ENCODE assay signal across 8 mouse cellular contexts in the genomic region with DNA sequence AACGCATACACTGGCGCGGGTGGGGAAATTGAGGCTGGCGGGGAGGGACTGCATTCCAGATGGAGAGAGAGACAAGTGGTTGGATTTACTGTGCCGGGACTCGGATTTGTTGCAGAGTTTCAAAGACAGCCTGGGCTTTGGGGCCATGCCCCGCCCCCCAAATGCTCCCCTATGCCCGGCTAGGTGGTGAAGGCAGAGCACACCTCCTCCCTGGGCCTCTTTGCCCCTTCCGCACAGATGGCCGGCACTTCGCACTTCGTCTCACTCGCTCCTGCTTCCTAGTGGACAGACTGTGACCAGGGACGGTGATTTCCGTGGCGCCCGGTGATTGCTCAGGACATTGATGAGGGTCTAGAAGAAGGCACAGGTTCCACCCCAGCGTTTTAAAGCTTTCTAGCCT. TPM values are rescaled to one million over a fixed set of nuclear protein-coding genes. Genes with fewer than 3 reads are reported as not detected.
DNase-seq lines count a peak whose midpoint lies in the region; ATAC-seq and TF ChIP-seq lines count a peak whose summit lies in the region.

No protein-coding gene starts in this region.

- TF ChIP-seq CTCF in MEL (IDR thresholded peaks at IDR 0.05 in 2 of 3, conservative IDR thresholded peaks at IDR 0.05 in 1 of 3; ENCODE audit: control insufficient read depth in 1 of 3, insufficient read depth in 1 of 3, low read depth in 2 of 3, low read length in 3 of 3, poor library complexity in 1 of 3, severe bottlenecking in 1 of 3) = no peak
- peak; percentile 54 for TF ChIP-seq CTCF in midbrain, postnatal 0 days (IDR thresholded peaks at IDR 0.05)

- no peaks in the 10 kb centered on the region for H3K36me3 ChIP-seq in heart, embryonic 11.5 days (ENCODE audit: control insufficient read depth, insufficient read depth, low read length)
- H3K36me3 ChIP-seq in MEL (ENCODE audit: control insufficient read depth in 1 of 2, insufficient read depth in 2 of 2, low read length in 2 of 2) = no peaks in the 10 kb centered on the region; a peak in 1 of 4 replicates
- H3K36me3 ChIP-seq in heart, embryonic 15.5 days = no peaks in the 10 kb centered on the region
- no peaks in the 10 kb centered on the region for H3K36me3 ChIP-seq in liver, embryonic 11.5 days (ENCODE audit: control insufficient read depth, insufficient read depth, low read length)
- no peaks in the 10 kb centered on the region for H3K36me3 ChIP-seq in midbrain, postnatal 0 days (ENCODE audit: insufficient read depth, low read length)

- peaks cover 32% of the 10 kb centered on the region for H3K4me1 ChIP-seq in heart, embryonic 11.5 days (ENCODE audit: control insufficient read depth, insufficient read depth, low read length)
- peaks cover 0 to 5% of the 10 kb centered on the region in 2 experiments; a peak in 1 of 4 replicates for H3K4me1 ChIP-seq in MEL (ENCODE audit: control insufficient read depth in 1 of 2, insufficient read depth in 2 of 2, low read length in 2 of 2)
- H3K4me1 ChIP-seq in heart, embryonic 15.5 days (replicated peaks) = peaks cover 55% of the 10 kb centered on the region
- peaks cover 25% of the 10 kb centered on the region for H3K4me1 ChIP-seq in liver, embryonic 11.5 days (replicated peaks; ENCODE audit: control insufficient read depth, insufficient read depth, low read length)
- H3K4me1 ChIP-seq in midbrain, postnatal 0 days (ENCODE audit: insufficient read depth, low read length) = peaks cover 10% of the 10 kb centered on the region

- H3K4me3 ChIP-seq in heart, embryonic 11.5 days (ENCODE audit: low read depth, low read length) = peak overlapping the region; percentile 48
- H3K4me3 ChIP-seq in MEL (ENCODE audit: control insufficient read depth in 1 of 2, insufficient read depth in 1 of 2, low read depth in 2 of 2, low read length in 2 of 2) = peak overlapping the region; percentile 37 to 43; a peak in 3 of 4 replicates
- peak overlapping the region; percentile 54 for H3K4me3 ChIP-seq in heart, embryonic 15.5 days
- H3K4me3 ChIP-seq in liver, embryonic 11.5 days (ENCODE audit: low read depth, low read length) = peak overlapping the region; percentile 53
- peak overlapping the region; percentile 46 for H3K4me3 ChIP-seq in midbrain, postnatal 0 days (ENCODE audit: low read depth, low read length)

- peak overlapping the region; percentile 73 for H3K27ac ChIP-seq in heart, embryonic 11.5 days (ENCODE audit: low read depth, low read length)
- no peak overlapping the region for H3K27ac ChIP-seq in MEL (ENCODE audit: control insufficient read depth, low read depth, low read length)
- peak overlapping the region; percentile 87 for H3K27ac ChIP-seq in heart, embryonic 15.5 days
- peak overlapping the region; percentile 34; the same call in 1 of the 2 replicates for H3K27ac ChIP-seq in liver, embryonic 11.5 days (ENCODE audit: low read depth, low read length)
- H3K27ac ChIP-seq in midbrain, postnatal 0 days (ENCODE audit: low read depth, low read length) = peak overlapping the region; percentile 72

- no peak for DNase-seq in heart, postnatal 25 days (ENCODE audit: low spot score)
- no peak for DNase-seq in MEL (ENCODE audit: low read depth, low spot score)
- no peak for DNase-seq in liver, embryonic 11.5 days (ENCODE audit: low spot score)
- DNase-seq in midbrain, postnatal 0 days (ENCODE audit: low spot score) = peak; percentile 61
- DNase-seq in ovary, postnatal 10 days (ENCODE audit: low spot score) = no peak
- DNase-seq in frontal cortex, postnatal 25 days (ENCODE audit: low spot score in 2 of 2) = no peak

- TF ChIP-seq RAD21 in MEL (IDR thresholded peaks at IDR 0.05; ENCODE audit: low read depth, low read length) = no peak

- TF ChIP-seq POLR2A in MEL (IDR thresholded peaks at IDR 0.05; ENCODE audit: control insufficient read depth in 1 of 2, insufficient read depth in 1 of 2, low read depth in 1 of 2, low read length in 2 of 2, poor library complexity in 1 of 2) = no peak

- H3K9ac ChIP-seq in heart, embryonic 11.5 days (ENCODE audit: low read depth, low read length) = peak overlapping the region; percentile 73
- H3K9ac ChIP-seq in MEL (ENCODE audit: control insufficient read depth, low read depth, low read length, poor library complexity, severe bottlenecking) = peak overlapping the region; percentile 55
- peak overlapping the region; percentile 70 for H3K9ac ChIP-seq in heart, embryonic 15.5 days
- peak overlapping the region; percentile 42 for H3K9ac ChIP-seq in liver, embryonic 11.5 days (ENCODE audit: low read depth, low read length)
- peak overlapping the region; percentile 61 for H3K9ac ChIP-seq in midbrain, postnatal 0 days (replicated peaks; ENCODE audit: low read length, poor library complexity, severe bottlenecking)

- WGBS in heart, embryonic 11.5 days (ENCODE audit: insufficient replicate concordance) = 3% methylated on average over 18 of the region's 18 CpGs
- WGBS in heart, embryonic 15.5 days = 3% methylated on average over 18 of the region's 18 CpGs
- WGBS in liver, embryonic 11.5 days = 2% methylated on average over 18 of the region's 18 CpGs
- WGBS in midbrain, postnatal 0 days = 1% methylated on average over 18 of the region's 18 CpGs

- no peaks in the 10 kb centered on the region for H3K9me3 ChIP-seq in heart, embryonic 11.5 days (replicated peaks; ENCODE audit: control insufficient read depth, low read length)
- H3K9me3 ChIP-seq in MEL (replicated peaks; ENCODE audit: insufficient read depth, low read length) = no peaks in the 10 kb centered on the region
- H3K9me3 ChIP-seq in heart, embryonic 15.5 days (replicated peaks) = no peaks in the 10 kb centered on the region
- no peaks in the 10 kb centered on the region for H3K9me3 ChIP-seq in liver, embryonic 11.5 days (ENCODE audit: control insufficient read depth, low read length)
- H3K9me3 ChIP-seq in midbrain, postnatal 0 days (ENCODE audit: low read length) = no peaks in the 10 kb centered on the region

- H3K27me3 ChIP-seq in heart, embryonic 11.5 days (ENCODE audit: control insufficient read depth, insufficient read depth, low read length) = peaks cover 22% of the 10 kb centered on the region
- H3K27me3 ChIP-seq in MEL (ENCODE audit: control insufficient read depth in 1 of 2, insufficient read depth in 2 of 2, low read length in 2 of 2) = peaks cover 38 to 50% of the 10 kb centered on the region in 2 experiments
- H3K27me3 ChIP-seq in heart, embryonic 15.5 days = no peaks in the 10 kb centered on the region
- peaks cover 50% of the 10 kb centered on the region for H3K27me3 ChIP-seq in liver, embryonic 11.5 days (replicated peaks; ENCODE audit: control insufficient read depth, insufficient read depth, low read length)
- H3K27me3 ChIP-seq in midbrain, postnatal 0 days (ENCODE audit: insufficient read depth, low read length) = 0 out of 2 replicates have a peak, but pooled peaks cover 9% of the 10 kb centered on the region

- ATAC-seq in heart, embryonic 11.5 days (replicated peaks; ENCODE audit: insufficient number of reproducible peaks, low FRiP score, low TSS enrichment) = peak; percentile 37; the same call in 1 of the 2 replicates
- peak; percentile 24 for ATAC-seq in heart, embryonic 15.5 days (replicated peaks; ENCODE audit: insufficient number of reproducible peaks, insufficient read depth, low FRiP score, low read depth)
- ATAC-seq in liver, embryonic 11.5 days (replicated peaks; ENCODE audit: low FRiP score) = 0 out of 2 replicates have a peak, but pooled peaks have one; percentile 30
- ATAC-seq in midbrain, postnatal 0 days (ENCODE audit: low FRiP score) = peak; percentile 13; the same call in 1 of the 2 replicates

- no peak for TF ChIP-seq EP300 in MEL (IDR thresholded peaks at IDR 0.05; ENCODE audit: low read depth in 1 of 2, low read length in 2 of 2)

- no peaks in the 10 kb centered on the region for H3K79me2 ChIP-seq in MEL (ENCODE audit: control insufficient read depth, insufficient read depth, low read length, poor library complexity)

- H3K4me2 ChIP-seq in heart, embryonic 11.5 days = peak overlapping the region; percentile 84
- peak overlapping the region; percentile 95 for H3K4me2 ChIP-seq in heart, embryonic 15.5 days
- peak overlapping the region; percentile 90 for H3K4me2 ChIP-seq in liver, embryonic 11.5 days
- peak overlapping the region; percentile 66 for H3K4me2 ChIP-seq in midbrain, postnatal 0 days (ENCODE audit: low read depth, low read length, poor library complexity, severe bottlenecking)

- intact Hi-C loops in heart, postnatal 25 days (cut with DNase I) = no loop called here

RNA-seq across cellular contexts. Expression of a gene that starts 0.4 kb away (rescaled TPM):
- polyA plus RNA-seq in heart, embryonic 11.5 days (2014; fragmentation: Nextera tagmentation; extraction: Ambion mirVana) = 8.3 and 8.5 TPM in 2 replicates
- 10 to 100 TPM; 20.7 to 26.5 TPM for total RNA-seq in heart, postnatal 25 days (2021)
- 4.0 and 7.4 TPM in 2 replicates for total RNA-seq in MEL (2012; rRNA removed)
- polyA plus RNA-seq in MEL (2012; ENCODE audit: insufficient read depth in 1 of 2, insufficient read length in 2 of 2, low read depth in 1 of 2, low replicate concordance in 2 of 2, missing spikeins in 1 of 2) = 1 to 10 TPM in 1 of 2 experiments, not detected in 1; 6.6 TPM
- 20.0 and 24.0 TPM in 2 replicates for polyA plus RNA-seq in heart, embryonic 15.5 days (2015; fragmentation: Nextera tagmentation; extraction: Ambion mirVana)
- 4.1 and 4.5 TPM in 2 replicates for polyA plus RNA-seq in liver, embryonic 11.5 days (2014; fragmentation: Nextera tagmentation; extraction: Ambion mirVana)
- 34.9 and 39.7 TPM in 2 replicates for total RNA-seq in midbrain, postnatal 0 days (2014; rRNA removed)
- polyA plus RNA-seq in midbrain, postnatal 0 days (2015; fragmentation: Nextera tagmentation; extraction: Ambion mirVana) = 15.8 and 16.5 TPM in 2 replicates

RNA-seq across cellular contexts. Expression of a gene that starts 10.1 kb away (rescaled TPM):
- 45.1 and 51.1 TPM in 2 replicates for polyA plus RNA-seq in heart, embryonic 11.5 days (2014; fragmentation: Nextera tagmentation; extraction: Ambion mirVana)
- total RNA-seq in heart, postnatal 25 days (2021) = 10 to 100 TPM; 76.5 to 83.0 TPM
- total RNA-seq in MEL (2012; rRNA removed) = 116 and 136 TPM in 2 replicates
- polyA plus RNA-seq in MEL (2012; ENCODE audit: insufficient read depth in 1 of 2, insufficient read length in 2 of 2, low read depth in 1 of 2, low replicate concordance in 2 of 2, missing spikeins in 1 of 2) = 100 to 1,000 TPM in 1 of 2 experiments, not detected in 1; 299 TPM
- polyA plus RNA-seq in heart, embryonic 15.5 days (2015; fragmentation: Nextera tagmentation; extraction: Ambion mirVana) = 64.3 and 76.8 TPM in 2 replicates
- 55.0 and 62.1 TPM in 2 replicates for polyA plus RNA-seq in liver, embryonic 11.5 days (2014; fragmentation: Nextera tagmentation; extraction: Ambion mirVana)
- total RNA-seq in midbrain, postnatal 0 days (2014; rRNA removed) = 61.5 and 78.8 TPM in 2 replicates
- polyA plus RNA-seq in midbrain, postnatal 0 days (2015; fragmentation: Nextera tagmentation; extraction: Ambion mirVana) = 152 and 173 TPM in 2 replicates

RNA-seq across cellular contexts. Expression of a gene that starts 37.1 kb away (rescaled TPM):
- polyA plus RNA-seq in heart, embryonic 11.5 days (2014; fragmentation: Nextera tagmentation; extraction: Ambion mirVana) = 0.20 TPM in 1 of 2 replicates, not detected in the other
- 1 to 10 TPM; 1.4 to 1.8 TPM for total RNA-seq in heart, postnatal 25 days (2021)
- 0.07 and 0.08 TPM in 2 replicates for total RNA-seq in MEL (2012; rRNA removed)
- under 1 TPM in 1 of 2 experiments, not detected in 1; 0.10 TPM for polyA plus RNA-seq in MEL (2012; ENCODE audit: insufficient read depth in 1 of 2, insufficient read length in 2 of 2, low read depth in 1 of 2, low replicate concordance in 2 of 2, missing spikeins in 1 of 2)
- polyA plus RNA-seq in heart, embryonic 15.5 days (2015; fragmentation: Nextera tagmentation; extraction: Ambion mirVana) = 0.86 and 3.5 TPM in 2 replicates
- not detected in 2 replicates for polyA plus RNA-seq in liver, embryonic 11.5 days (2014; fragmentation: Nextera tagmentation; extraction: Ambion mirVana)
- 0.33 and 0.66 TPM in 2 replicates for total RNA-seq in midbrain, postnatal 0 days (2014; rRNA removed)
- polyA plus RNA-seq in midbrain, postnatal 0 days (2015; fragmentation: Nextera tagmentation; extraction: Ambion mirVana) = 0.20 TPM in 2 replicates
